Mouse (Mus musculus) liver, embryonic 14.5 days (tissue): Measurements from ENCODE around the gene Fbxo41.

Experiments
- CTCF ChIP-seq: IDR thresholded peaks from 2 replicates; pipeline ENCODE4 v1.5.1; 2016; ENCODE audit warnings: antibody characterized with exemption, low read depth, control low read depth
- EP300 ChIP-seq: IDR thresholded peaks from 2 replicates; pipeline ENCODE4 v1.6.1; 2016; ENCODE audit warnings: antibody characterized with exemption, low read depth

- TF ChIP-seq EP300 (no peak), CTCF (no peak)
These were observed 1.2 kb downstream of the Fbxo41 start for GRCm38 (mm10) chr6:85501571-85502102.
